Mouse (Mus musculus): ENCODE measurements around the gene Tgfb1. TPM values are rescaled to one million over a fixed set of nuclear protein-coding genes. Genes with fewer than 3 reads are reported as not detected.

Gene Tgfb1
- total and polyA plus RNA-seq, 2 experiments from 2014 or later = 0.56 to 3.1 TPM

DNA sequence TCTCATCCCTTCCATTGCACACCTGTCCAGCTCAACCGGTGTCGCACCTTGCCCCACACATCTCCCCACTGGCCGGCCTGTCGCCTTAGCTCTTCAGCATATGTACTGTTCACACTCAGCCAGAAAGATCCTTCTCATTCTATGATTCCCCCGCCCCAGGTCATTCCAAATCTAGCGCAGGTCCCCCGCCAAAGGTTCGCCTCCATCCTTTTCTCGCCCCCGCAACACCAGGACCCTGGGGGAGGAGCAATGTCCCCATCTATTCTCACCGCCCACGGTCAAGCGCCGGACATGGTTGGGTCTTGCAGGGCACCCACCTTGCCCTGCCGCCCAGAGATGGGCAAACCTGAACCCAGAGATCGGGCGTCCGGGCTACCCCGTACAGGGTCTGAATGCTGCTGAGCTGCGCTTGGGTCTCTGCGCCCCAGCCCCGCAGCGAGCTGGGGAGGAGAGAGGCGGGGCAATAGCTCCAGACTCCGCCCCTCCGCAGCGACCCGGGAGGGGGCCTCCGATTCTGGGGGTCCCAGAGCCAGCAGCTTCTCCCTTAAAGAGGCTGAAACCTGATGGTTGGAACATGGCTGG is 12.0 kb upstream of the Tgfb1 start, which contains the start of gene Tmem91:
Tmem91 (minus strand) TSS at position 448 of the 582 bp plus-strand sequence.
- DNase-seq = no peak
- ATAC-seq = peak; percentile 28; the same call in 1 of the 2 replicates

DNA sequence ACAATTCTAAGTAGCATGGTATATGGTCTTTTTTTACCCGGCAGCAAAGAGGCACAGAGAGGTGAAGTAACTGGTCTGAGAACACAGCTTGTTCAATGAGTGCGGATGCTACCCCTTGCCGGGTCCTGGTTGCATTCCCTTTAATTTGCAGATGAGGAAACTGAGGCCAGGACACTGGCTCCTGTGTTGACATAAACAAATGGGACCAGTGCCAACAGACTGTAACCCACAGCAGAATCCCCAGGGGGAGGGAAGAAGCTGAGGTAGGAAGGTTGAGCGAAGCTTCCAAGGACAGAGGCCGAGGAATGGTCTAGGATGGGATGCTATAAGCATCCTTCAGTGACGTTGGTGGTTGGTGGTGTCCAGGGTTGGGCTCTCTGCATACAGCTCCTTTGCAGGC is 11.4 kb upstream of the Tgfb1 start:
- Histone ChIP-seq H3K9me3 (ENCODE audit: low read length) (no peaks in the 10 kb centered on the region), H3K4me2 (ENCODE audit: low read depth) (peak overlapping the region; percentile 58), H3K27ac (ENCODE audit: low read depth, low read length) (no peak overlapping the region), H3K36me3 (ENCODE audit: insufficient read depth) (no peaks in the 10 kb centered on the region), H3K4me1 (ENCODE audit: insufficient read depth) (peaks cover 8% of the 10 kb centered on the region; the same call in 1 of the 2 replicates), H3K9ac (peak overlapping the region; percentile 55), H3K4me3 (ENCODE audit: low read depth, low read length) (peak overlapping the region; percentile 38), H3K27me3 (ENCODE audit: insufficient read depth, low read length) (peaks cover 7% of the 10 kb centered on the region; the same call in 1 of the 2 replicates)
- no peak for DNase-seq
- ATAC-seq = no peak
- TF ChIP-seq CTCF (IDR thresholded peaks at IDR 0.05; ENCODE audit: low read depth) = no peak
- WGBS = 43% methylated on average over 6 of the region's 6 CpGs

More for the DNA sequence above, 12.0 kb upstream of the Tgfb1 start, which contains the start of gene Tmem91:
- Histone ChIP-seq H3K27me3 (ENCODE audit: insufficient read depth, low read length) (peaks cover 7% of the 10 kb centered on the region; the same call in 1 of the 2 replicates), H3K4me3 (ENCODE audit: low read depth, low read length) (peak within 1 kb of the TSS; percentile 38), H3K9me3 (ENCODE audit: low read length) (no peaks in the 10 kb centered on the region), H3K36me3 (ENCODE audit: insufficient read depth) (no peaks in the 10 kb centered on the region), H3K4me2 (ENCODE audit: low read depth) (peak within 1 kb of the TSS; percentile 58), H3K27ac (ENCODE audit: low read depth, low read length) (no peak within 1 kb of the TSS), H3K9ac (peak within 1 kb of the TSS; percentile 55), H3K4me1 (ENCODE audit: insufficient read depth) (peaks cover 4% of the 10 kb centered on the region; the same call in 1 of the 2 replicates)
- 4% methylated on average over 29 of the region's 29 CpGs for WGBS
- no peak for TF ChIP-seq CTCF (IDR thresholded peaks at IDR 0.05; ENCODE audit: low read depth)

DNA sequence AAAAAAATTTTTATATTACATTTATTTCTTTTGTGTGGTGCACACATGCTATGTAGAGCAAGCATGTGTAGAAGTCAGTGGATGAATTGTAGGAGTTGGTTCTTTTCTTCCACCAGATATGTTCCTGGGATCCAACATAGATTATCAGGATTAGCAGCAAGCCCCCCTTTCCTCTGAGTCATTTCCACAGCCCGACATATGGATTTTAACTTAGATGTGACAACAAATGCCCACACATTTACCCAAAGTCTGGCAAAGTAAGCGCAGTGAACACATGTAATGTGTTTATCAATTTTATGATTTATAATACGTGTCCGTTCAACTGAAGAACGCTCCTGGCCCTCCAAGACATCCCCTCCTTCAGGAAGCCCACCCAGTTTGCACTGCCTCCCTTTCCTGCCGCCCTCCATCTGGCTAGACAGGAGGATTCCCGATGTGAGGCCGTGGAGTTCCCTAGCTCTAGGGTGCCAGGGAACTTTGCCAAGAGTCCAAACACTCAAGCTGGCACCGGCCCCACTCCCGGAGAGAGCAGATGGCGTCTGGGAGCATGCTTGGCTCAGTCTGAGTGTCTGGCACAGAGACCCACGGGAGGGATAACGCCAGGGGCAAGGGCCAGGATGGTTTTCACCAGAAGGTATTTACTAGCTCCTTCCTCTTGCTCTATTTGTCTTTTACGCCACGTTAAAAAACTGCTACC is 10.6 kb upstream of the Tgfb1 start:
- no peak overlapping the region for H3K4me2 ChIP-seq (ENCODE audit: low read depth)
- H3K27ac ChIP-seq (ENCODE audit: low read depth, low read length) = peak overlapping the region; percentile 74
- no peak for TF ChIP-seq CTCF (IDR thresholded peaks at IDR 0.05; ENCODE audit: low read depth)
- ATAC-seq (peak; percentile 69), DNase-seq (peak; percentile 97)
- no peaks in the 10 kb centered on the region for H3K9me3 ChIP-seq (ENCODE audit: low read length)
- no peaks in the 10 kb centered on the region for H3K36me3 ChIP-seq (ENCODE audit: insufficient read depth)
- no peak overlapping the region for H3K4me3 ChIP-seq (ENCODE audit: low read depth, low read length)
- peaks cover 10% of the 10 kb centered on the region for H3K4me1 ChIP-seq (ENCODE audit: insufficient read depth)
- peaks cover 7% of the 10 kb centered on the region; the same call in 1 of the 2 replicates for H3K27me3 ChIP-seq (ENCODE audit: insufficient read depth, low read length)
- WGBS = 21% methylated on average over 15 of the region's 15 CpGs
- no peak overlapping the region for H3K9ac ChIP-seq

DNA sequence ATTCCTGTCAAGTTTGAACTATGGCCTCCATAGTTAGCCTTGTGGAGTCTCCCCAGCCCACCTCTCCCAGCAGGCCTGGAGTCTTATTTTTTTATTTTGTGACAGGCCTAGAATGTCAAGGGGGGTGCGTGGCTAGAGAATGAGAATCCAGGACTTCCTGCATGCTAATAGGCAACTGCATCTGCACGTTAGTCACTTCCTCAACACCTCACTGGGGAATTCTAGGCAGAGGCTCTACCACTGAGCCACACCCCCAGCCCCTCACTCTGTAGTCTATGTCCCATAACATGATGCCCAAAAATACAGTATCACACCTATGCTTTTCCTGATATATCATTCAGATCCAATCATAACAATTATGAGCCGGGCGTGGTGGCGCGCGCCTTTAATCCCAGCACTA is 9.8 kb upstream of the Tgfb1 start:
- Histone ChIP-seq H3K27me3 (ENCODE audit: insufficient read depth, low read length) (peaks cover 7% of the 10 kb centered on the region; the same call in 1 of the 2 replicates), H3K4me2 (ENCODE audit: low read depth) (no peak overlapping the region), H3K27ac (ENCODE audit: low read depth, low read length) (peak overlapping the region; percentile 74), H3K9ac (no peak overlapping the region), H3K4me3 (ENCODE audit: low read depth, low read length) (no peak overlapping the region), H3K9me3 (ENCODE audit: low read length) (no peaks in the 10 kb centered on the region), H3K36me3 (ENCODE audit: insufficient read depth) (no peaks in the 10 kb centered on the region), H3K4me1 (ENCODE audit: insufficient read depth) (peaks cover 16% of the 10 kb centered on the region)
- WGBS = 81% methylated on average over 7 of the region's 7 CpGs
- DNase-seq (no peak), ATAC-seq (no peak)
- no peak for TF ChIP-seq CTCF (IDR thresholded peaks at IDR 0.05; ENCODE audit: low read depth)

DNA sequence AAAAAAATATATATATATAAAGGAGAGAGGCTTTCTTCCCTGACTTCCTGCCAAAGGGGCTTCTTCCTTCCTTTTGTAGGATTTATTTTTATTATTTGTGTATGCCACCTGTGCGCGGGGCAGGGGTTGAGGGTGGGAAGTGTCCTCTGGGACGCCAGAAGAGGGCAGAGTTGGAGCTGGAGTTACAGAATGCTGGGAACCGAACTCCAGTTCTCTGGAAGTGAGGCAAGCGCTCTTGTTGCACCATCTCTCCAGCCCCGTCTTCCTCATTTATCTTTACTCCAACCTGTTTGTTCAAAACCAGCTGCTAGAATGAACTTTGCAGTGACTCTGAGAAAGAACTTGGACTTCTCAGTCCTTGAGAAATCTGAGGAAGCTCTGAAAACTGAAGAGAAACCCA is 6.8 kb upstream of the Tgfb1 start:
- Histone ChIP-seq H3K27ac (ENCODE audit: low read depth, low read length) (0 out of 2 replicates have a peak overlapping the region, but pooled peaks have one; percentile 91), H3K4me3 (ENCODE audit: low read depth, low read length) (peak overlapping the region; percentile 56), H3K27me3 (ENCODE audit: insufficient read depth, low read length) (no peaks in the 10 kb centered on the region; the same call in 1 of the 2 replicates), H3K4me1 (ENCODE audit: insufficient read depth) (peaks cover 16% of the 10 kb centered on the region), H3K36me3 (ENCODE audit: insufficient read depth) (no peaks in the 10 kb centered on the region), H3K4me2 (ENCODE audit: low read depth) (peak overlapping the region; percentile 49), H3K9me3 (ENCODE audit: low read length) (no peaks in the 10 kb centered on the region), H3K9ac (peak overlapping the region; percentile 63; the same call in 1 of the 2 replicates)
- WGBS = 12% methylated on average over 6 of the region's 6 CpGs
- DNase-seq (no peak), ATAC-seq (no peak)
- peak; percentile 24; the same call in 1 of the 2 replicates for TF ChIP-seq CTCF (IDR thresholded peaks at IDR 0.05; ENCODE audit: low read depth)

- peak; percentile 37 for TF ChIP-seq CTCF (IDR thresholded peaks at IDR 0.05; ENCODE audit: low read depth)
- under 1% methylated on average over 46 of the region's 46 CpGs for WGBS
Observed at GRCm38 (mm10) chr7:25680514-25681258, 6.1 kb upstream of the Tgfb1 start, which contains the start of gene B9d2. B9d2 (plus strand) TSS chr7:25680780.

More at GRCm38 (mm10) chr7:25680514-25681258, 6.1 kb upstream of the Tgfb1 start, which contains the start of gene B9d2:
- no peaks in the 10 kb centered on the region for H3K9me3 ChIP-seq (ENCODE audit: low read length)
- DNase-seq (peak; percentile 96), ATAC-seq (peak; percentile 96)
- peak within 1 kb of the TSS; percentile 91 for H3K27ac ChIP-seq (ENCODE audit: low read depth, low read length)
- peak within 1 kb of the TSS; percentile 49 for H3K4me2 ChIP-seq (ENCODE audit: low read depth)
- peak within 1 kb of the TSS; percentile 63 for H3K9ac ChIP-seq
- peak within 1 kb of the TSS; percentile 56 for H3K4me3 ChIP-seq (ENCODE audit: low read depth, low read length)
- no peaks in the 10 kb centered on the region for H3K36me3 ChIP-seq (ENCODE audit: insufficient read depth)
- peaks cover 16% of the 10 kb centered on the region for H3K4me1 ChIP-seq (ENCODE audit: insufficient read depth)
- H3K27me3 ChIP-seq (ENCODE audit: insufficient read depth, low read length) = 0 out of 2 replicates have a peak, but pooled peaks cover under 1% of the 10 kb centered on the region

All from forebrain, postnatal 0 days (tissue).